Mouse (Mus musculus) limb, embryonic 14.5 days (tissue): ENCODE data around the gene Slc2a10. TPM values are rescaled to one million over a fixed set of nuclear protein-coding genes. Genes with fewer than 3 reads are reported as not detected.

Experiments used
- ATAC-seq: fragments of 200-750 bp; cut with Nextera tagmentation; 2 replicates; pipeline ENCODE4 v1.8.0; 2017; ENCODE audit warnings: low read depth, moderate number of reproducible peaks, moderate TSS enrichment; ENCODE audit not compliant: low FRiP score
- DNase-seq: peaks from one replicate; pipeline ENCODE4 v3.0.0-alpha.2; 2015; ENCODE audit warnings: low spot score
- H3K27ac ChIP-seq: fragments of 300-500 bp; sonication (generic); replicated peaks from 2 replicates; pipeline ENCODE4 v1.5.1; 2014; ENCODE audit warnings: low read depth, mild to moderate bottlenecking, low read length, moderate library complexity, mixed read lengths
- H3K27me3 ChIP-seq: fragments of 300-500 bp; sonication (generic); 2 replicates; pipeline ENCODE4 v1.6.1; 2014; ENCODE audit warnings: low read length, mixed read lengths; ENCODE audit not compliant: control insufficient read depth, insufficient read depth
- H3K36me3 ChIP-seq: fragments of 300-500 bp; sonication (generic); 2 replicates; pipeline ENCODE4 v1.6.1; 2014; ENCODE audit warnings: mild to moderate bottlenecking, low read length, moderate library complexity, mixed read lengths; ENCODE audit not compliant: control insufficient read depth, insufficient read depth
- H3K4me1 ChIP-seq: fragments of 300-500 bp; sonication (generic); 2 replicates; pipeline ENCODE4 v1.6.1; 2014; ENCODE audit warnings: antibody characterized with exemption, low read length, mixed read lengths; ENCODE audit not compliant: control insufficient read depth, insufficient read depth
- H3K4me2 ChIP-seq: fragments of 300-500 bp; sonication (generic); replicated peaks from 2 replicates; pipeline ENCODE4 v1.6.1; 2014; ENCODE audit warnings: low read depth, mild to moderate bottlenecking, low read length, moderate library complexity; ENCODE audit not compliant: severe bottlenecking
- H3K4me3 ChIP-seq: fragments of 300-500 bp; sonication (generic); replicated peaks from 2 replicates; pipeline ENCODE4 v1.5.1; 2014; ENCODE audit warnings: low read length
- H3K9ac ChIP-seq: fragments of 300-500 bp; sonication (generic); 2 replicates; pipeline ENCODE4 v1.6.1; 2014; ENCODE audit warnings: mild to moderate bottlenecking, low read depth, low read length, moderate library complexity; ENCODE audit not compliant: severe bottlenecking
- H3K9me3 ChIP-seq: fragments of 300-500 bp; sonication (generic); 2 replicates; pipeline ENCODE4 v1.6.1; 2016; ENCODE audit warnings: low read length; ENCODE audit not compliant: control insufficient read depth
- POLR2A ChIP-seq: fragments of 200-500 bp; IDR thresholded peaks from 2 replicates; pipeline ENCODE4 v1.8.0; 2012; ENCODE audit warnings: inconsistent platforms, mild to moderate bottlenecking, moderate library complexity, borderline replicate concordance; ENCODE audit not compliant: insufficient read depth, insufficient read length; ENCODE audit errors: extremely low read depth
- WGBS: fragments of 180-500 bp; shearing (Covaris S2); extraction: QIAGEN DNeasy Blood & Tissue Kit; methylation state at CpG from one replicate; pipeline ENCODE4 v1.1.7; 2014; 5-methylcytosine and 5-hydroxymethylcytosine counted together
- polyA plus RNA-seq, 2 experiments: library from polyadenylated mRNA; depleted of rRNA in 1 of 2; stranded (reverse) in 1 of 2; unstranded in 1 of 2; fragments of >200 nt; fragmentation: Nextera tagmentation in 1 of 2; extraction: Ambion mirVana in 1 of 2; gene quantifications; 2 replicates each; pipeline versions ENCODE4 v1.2.1 to v1.2.3; 2012 to 2014

Gene Slc2a10
- polyA plus RNA-seq, 2 experiments, result 8.5 to 12.3 TPM

GRCm38 (mm10) chr2:165566898-165567297, 63.3 kb downstream of the Slc2a10 start:
- 7% methylated on average over 6 of the region's 6 CpGs for WGBS
- H3K4me2 ChIP-seq, result no peak overlapping the region
- H3K36me3 ChIP-seq, result no peaks in the 10 kb centered on the region
- no peak for TF ChIP-seq POLR2A
- H3K27ac ChIP-seq, result 0 out of 2 replicates have a peak overlapping the region, but pooled peaks have one; percentile 16
- no peaks in the 10 kb centered on the region for H3K9me3 ChIP-seq
- peaks cover 18% of the 10 kb centered on the region for H3K27me3 ChIP-seq
- DNase-seq, result peak; percentile 45
- H3K4me1 ChIP-seq, result peaks cover 23% of the 10 kb centered on the region
- H3K9ac ChIP-seq, result no peak overlapping the region
- ATAC-seq, result no peak
- H3K4me3 ChIP-seq, result no peak overlapping the region

GRCm38 (mm10) chr2:165567820-165568219, 64.2 kb downstream of the Slc2a10 start:
- WGBS, result 32% methylated on average over 9 of the region's 9 CpGs
- no peak for TF ChIP-seq POLR2A
- ATAC-seq (no peak), DNase-seq (no peak)
- H3K4me2 ChIP-seq, result no peak overlapping the region
- no peak overlapping the region for H3K27ac ChIP-seq
- no peak overlapping the region for H3K4me3 ChIP-seq
- no peaks in the 10 kb centered on the region for H3K9me3 ChIP-seq
- peaks cover 18% of the 10 kb centered on the region for H3K27me3 ChIP-seq
- no peak overlapping the region for H3K9ac ChIP-seq
- peaks cover 23% of the 10 kb centered on the region for H3K4me1 ChIP-seq
- H3K36me3 ChIP-seq, result no peaks in the 10 kb centered on the region

- Histone ChIP-seq H3K4me2 (no peak overlapping the region), H3K27me3 (peaks cover 8% of the 10 kb centered on the region), H3K36me3 (no peaks in the 10 kb centered on the region), H3K27ac (no peak overlapping the region), H3K9ac (no peak overlapping the region), H3K4me1 (peaks cover 14% of the 10 kb centered on the region), H3K9me3 (no peaks in the 10 kb centered on the region), H3K4me3 (no peak overlapping the region)
- 70% methylated on average over 6 of the region's 6 CpGs for WGBS
- DNase-seq (no peak), ATAC-seq (no peak)
- TF ChIP-seq POLR2A, result no peak
These were observed 65.3 kb downstream of the Slc2a10 start for GRCm38 (mm10) chr2:165568911-165569310.

Other genes with a start within 250 kb of the Slc2a10 start
- 54.2 and 74.3 TPM in 2 replicates for gene Slc35c2, start 215.9 kb upstream of the Slc2a10 start, polyA plus RNA-seq (2012; rRNA removed)
- 51.1 and 51.2 TPM in 2 replicates for gene Slc35c2, start 215.9 kb upstream of the Slc2a10 start, polyA plus RNA-seq (2014; fragmentation: Nextera tagmentation; extraction: Ambion mirVana)
- 77.7 and 97.3 TPM in 2 replicates for gene Elmo2, start 177.3 kb upstream of the Slc2a10 start, polyA plus RNA-seq (2012; rRNA removed)
- gene Elmo2, start 177.3 kb upstream of the Slc2a10 start, polyA plus RNA-seq (2014; fragmentation: Nextera tagmentation; extraction: Ambion mirVana), result 83.0 and 87.4 TPM in 2 replicates
- gene Zfp663, start 135.1 kb upstream of the Slc2a10 start, polyA plus RNA-seq (2012; rRNA removed), result 0.46 and 0.49 TPM in 2 replicates
- gene Zfp663, start 135.1 kb upstream of the Slc2a10 start, polyA plus RNA-seq (2014; fragmentation: Nextera tagmentation; extraction: Ambion mirVana), result 0.44 and 0.68 TPM in 2 replicates
- gene Zfp334, start 115.5 kb upstream of the Slc2a10 start, polyA plus RNA-seq (2012; rRNA removed), result 9.8 and 10.1 TPM in 2 replicates
- 8.6 and 10.8 TPM in 2 replicates for gene Zfp334, start 115.5 kb upstream of the Slc2a10 start, polyA plus RNA-seq (2014; fragmentation: Nextera tagmentation; extraction: Ambion mirVana)
- 0.18 and 0.23 TPM in 2 replicates for gene Ocstamp, start 103.4 kb upstream of the Slc2a10 start, polyA plus RNA-seq (2012; rRNA removed)
- 0.10 and 0.28 TPM in 2 replicates for gene Ocstamp, start 103.4 kb upstream of the Slc2a10 start, polyA plus RNA-seq (2014; fragmentation: Nextera tagmentation; extraction: Ambion mirVana)
- 0.23 and 0.31 TPM in 2 replicates for gene Slc13a3, start 30.6 kb upstream of the Slc2a10 start, polyA plus RNA-seq (2012; rRNA removed)
- 0.26 and 0.47 TPM in 2 replicates for gene Slc13a3, start 30.6 kb upstream of the Slc2a10 start, polyA plus RNA-seq (2014; fragmentation: Nextera tagmentation; extraction: Ambion mirVana)
- gene Trp53rka, start 10.5 kb upstream of the Slc2a10 start, polyA plus RNA-seq (2012; rRNA removed), result 36.3 and 37.9 TPM in 2 replicates
- 39.4 and 44.4 TPM in 2 replicates for gene Trp53rka, start 10.5 kb upstream of the Slc2a10 start, polyA plus RNA-seq (2014; fragmentation: Nextera tagmentation; extraction: Ambion mirVana)
- 32.6 and 48.5 TPM in 2 replicates for gene Eya2, start 91.2 kb downstream of the Slc2a10 start, polyA plus RNA-seq (2012; rRNA removed)
- gene Eya2, start 91.2 kb downstream of the Slc2a10 start, polyA plus RNA-seq (2014; fragmentation: Nextera tagmentation; extraction: Ambion mirVana), result 18.8 and 22.4 TPM in 2 replicates